Mouse (Mus musculus) cerebellum, adult 9-10 months (tissue): ENCODE measurements around the gene Cd3e.

Experiments used
- DNase-seq: peaks from one replicate; pipeline ENCODE4 v3.0.0; 2022

Cd3e gene

GRCm38 (mm10) chr9:45014879-45015278, 5.5 kb upstream of the Cd3e start:
- DNase-seq: no peak

DNA sequence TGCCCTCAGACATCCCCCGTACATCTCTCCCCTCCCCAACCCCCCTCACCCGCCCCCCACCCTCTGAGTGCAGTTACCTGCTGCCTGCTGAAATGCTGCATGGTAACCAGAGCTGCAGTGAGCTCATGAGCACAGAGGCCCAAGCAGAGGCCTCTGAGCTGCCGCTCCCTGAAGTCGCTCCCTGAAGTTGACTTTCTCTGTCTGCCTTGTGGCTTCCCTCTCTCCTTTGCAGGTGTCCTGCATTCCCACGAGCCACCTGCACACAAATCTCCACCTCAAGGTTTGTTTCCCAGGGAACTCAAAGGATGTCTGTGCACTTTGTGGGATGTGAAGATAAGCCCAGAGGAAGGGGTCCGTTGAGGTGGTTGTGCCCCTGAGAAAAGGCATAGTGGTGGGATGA, 1.9 kb upstream of the Cd3e start:
- no peak for DNase-seq

GRCm38 (mm10) chr9:45010461-45010860, 1.0 kb upstream of the Cd3e start:
- no peak for DNase-seq

DNA sequence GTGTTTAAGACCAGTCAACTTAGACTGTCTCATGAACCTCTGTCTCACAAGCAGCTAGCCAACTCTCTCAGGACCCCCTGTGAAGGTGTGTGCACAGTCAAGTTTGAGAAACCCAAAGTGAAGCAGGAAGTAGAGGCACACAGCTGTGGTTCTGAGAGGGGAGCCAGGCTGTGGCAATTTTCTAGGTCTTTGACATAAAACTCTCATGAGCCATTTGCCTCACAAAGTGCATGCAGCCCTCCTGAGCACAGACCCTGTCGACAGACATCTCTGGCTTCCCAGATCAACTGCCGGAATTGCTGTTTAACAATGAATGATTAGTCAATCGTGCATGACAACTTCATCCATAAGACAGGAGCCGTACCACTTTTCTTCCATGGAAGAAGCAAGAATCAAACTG, 1.1 kb downstream of the Cd3e start:
- DNase-seq: no peak

DNA sequence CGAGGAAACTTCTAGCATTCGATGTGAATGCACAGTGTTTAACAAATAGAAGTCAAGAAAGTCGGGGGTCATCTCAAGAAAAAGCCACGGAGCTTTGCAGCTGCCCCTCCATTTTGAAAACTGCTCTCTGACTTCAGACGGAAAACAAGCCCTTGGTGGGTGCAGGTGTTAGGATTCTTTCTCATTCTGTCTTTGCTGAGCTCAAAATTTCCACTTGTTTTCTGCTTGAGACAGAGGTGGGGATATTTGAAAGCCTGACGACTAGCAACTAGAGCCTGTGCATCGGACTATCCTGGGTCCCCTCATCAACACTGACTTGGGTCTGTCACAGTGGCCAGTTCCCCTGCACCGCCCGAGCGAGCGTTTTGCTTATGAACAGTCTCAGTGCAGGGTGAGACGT, 2.0 kb downstream of the Cd3e start:
- DNase-seq: no peak

DNA sequence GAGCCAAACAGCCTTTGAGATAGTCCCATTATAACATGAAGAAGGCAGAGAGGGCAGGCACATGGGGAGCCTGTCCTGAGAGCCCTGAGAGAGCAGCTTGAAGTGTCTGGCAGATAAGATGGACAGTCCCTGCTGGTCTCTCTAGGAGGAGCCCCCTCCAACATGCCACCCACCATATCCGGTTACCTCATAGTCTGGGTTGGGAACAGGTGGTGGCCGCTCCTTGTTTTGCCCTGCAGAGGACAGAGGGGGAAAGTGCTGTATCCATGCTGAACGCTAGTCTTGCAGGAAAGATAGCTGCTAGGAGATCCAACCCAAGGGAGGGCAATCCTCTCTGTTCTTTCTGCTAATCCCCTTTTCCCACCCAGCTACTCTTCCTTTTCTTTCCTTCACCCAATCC, 9.2 kb downstream of the Cd3e start:
- no peak for DNase-seq

DNA sequence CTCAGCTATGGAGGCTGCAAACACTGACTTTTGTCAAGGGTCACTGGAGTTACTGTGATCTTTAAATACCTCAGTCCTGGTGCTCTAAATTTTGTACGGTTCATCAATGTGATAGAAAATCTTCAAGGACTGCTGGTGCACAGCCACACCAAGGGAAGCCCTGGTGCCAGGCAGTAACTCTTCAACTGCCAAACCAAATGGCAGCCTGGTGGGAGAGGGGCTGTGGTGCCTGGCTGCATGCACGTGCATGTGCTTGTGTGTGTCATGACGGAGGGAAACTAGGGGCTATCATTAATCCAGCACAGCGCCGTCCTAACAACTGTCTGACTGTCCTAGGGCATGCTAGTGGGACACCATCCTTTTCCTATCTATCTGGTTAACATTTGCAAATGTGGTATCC, 9.7 kb downstream of the Cd3e start:
- DNase-seq: no peak

GRCm38 (mm10) chr9:44999171-44999570, 10.3 kb downstream of the Cd3e start:
- DNase-seq: peak; percentile 70

DNA sequence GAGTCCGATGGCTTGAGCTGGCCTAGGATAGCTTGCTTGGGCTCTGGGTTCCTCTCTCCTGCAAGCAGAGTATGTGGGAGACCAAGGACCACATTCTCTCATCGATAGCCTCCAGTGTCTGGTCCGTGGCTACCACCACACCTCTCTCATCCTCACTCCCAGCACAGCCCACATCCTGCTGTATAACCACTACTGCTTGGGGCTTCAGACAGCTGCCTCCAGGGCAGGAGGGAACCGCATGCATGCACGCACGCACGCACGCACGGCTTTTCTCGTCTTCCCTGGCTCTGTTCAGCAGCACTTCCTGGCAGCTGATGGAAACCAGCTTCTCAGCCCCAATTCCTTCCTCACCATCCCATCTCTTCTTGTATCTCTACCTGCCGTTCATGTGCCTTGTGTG, 11.3 kb downstream of the Cd3e start:
- DNase-seq: no peak

GRCm38 (mm10) chr9:44996590-44996989, 12.8 kb downstream of the Cd3e start:
- DNase-seq: no peak

- no peak for DNase-seq
Measured at GRCm38 (mm10) chr9:44994962-44995361, 14.5 kb downstream of the Cd3e start.

- no peak for DNase-seq
Measured at GRCm38 (mm10) chr9:44993268-44993667, 16.2 kb downstream of the Cd3e start.

DNA sequence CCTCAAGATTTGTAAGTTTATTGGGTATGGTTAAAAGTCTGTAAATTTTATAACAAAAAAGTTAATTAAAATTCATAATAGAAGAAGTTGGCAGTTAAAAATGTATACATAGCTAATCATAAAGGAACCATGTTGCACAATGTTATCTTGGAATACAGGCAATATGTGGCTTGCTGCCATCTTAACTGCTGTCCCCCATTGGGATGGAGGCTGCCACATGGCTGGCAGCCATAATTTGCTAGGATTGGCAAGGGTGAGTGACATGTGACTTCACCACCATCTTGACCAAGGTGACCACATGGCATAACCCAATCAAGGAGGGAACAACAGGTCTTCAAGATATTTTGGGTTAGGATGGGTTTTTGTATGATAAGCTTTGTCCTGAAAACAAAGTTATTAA, 17.2 kb downstream of the Cd3e start:
- peak; percentile 68 for DNase-seq

- no peak for DNase-seq
Measured at GRCm38 (mm10) chr9:44991821-44992220, 17.6 kb downstream of the Cd3e start.

GRCm38 (mm10) chr9:44986976-44987375, 22.5 kb downstream of the Cd3e start:
- no peak for DNase-seq

- no peak for DNase-seq
Measured at GRCm38 (mm10) chr9:44986242-44986781, 23.1 kb downstream of the Cd3e start.

GRCm38 (mm10) chr9:44985721-44986161, 23.7 kb downstream of the Cd3e start:
- DNase-seq: no peak

DNA sequence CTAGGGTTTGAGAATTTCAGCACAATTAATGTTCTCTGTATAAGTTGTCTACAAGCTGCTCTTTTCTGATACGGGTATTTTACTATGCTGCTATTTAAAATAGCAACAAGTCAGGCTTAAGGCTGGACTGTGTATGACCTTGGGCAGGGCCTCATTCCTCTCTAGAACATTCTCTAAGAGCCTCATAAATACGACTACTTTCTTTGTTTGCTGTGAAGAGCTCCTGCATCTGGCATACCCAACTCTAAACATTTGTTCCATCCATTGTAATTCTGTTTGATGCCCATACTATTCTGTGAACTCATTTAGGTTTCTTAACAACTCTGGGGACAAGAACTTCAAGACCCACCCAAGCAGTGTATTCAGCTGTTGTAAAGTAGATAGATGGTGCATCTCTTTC, 26.4 kb downstream of the Cd3e start:
- no peak for DNase-seq

DNA sequence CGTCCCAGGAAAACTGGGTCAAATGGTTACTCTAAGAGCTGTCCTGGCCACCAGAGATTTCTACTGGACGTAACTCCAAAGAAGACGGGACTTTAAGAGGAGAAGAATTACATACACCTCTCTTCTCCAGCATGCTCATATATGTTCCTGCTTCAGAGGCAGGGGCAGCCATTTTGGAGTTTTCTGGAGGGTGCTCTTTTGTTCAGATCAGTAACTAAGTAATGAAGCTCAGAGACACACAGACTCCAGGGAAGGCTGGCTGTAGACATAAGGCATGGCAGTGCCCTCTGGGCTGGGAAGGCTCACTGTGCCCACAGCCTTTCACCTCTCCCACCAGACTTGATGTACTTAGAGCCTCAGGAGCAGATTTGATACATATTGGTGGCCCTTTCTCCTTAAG, 26.9 kb downstream of the Cd3e start:
- no peak for DNase-seq

- no peak for DNase-seq
Measured at GRCm38 (mm10) chr9:44982081-44982480, 27.3 kb downstream of the Cd3e start.

DNA sequence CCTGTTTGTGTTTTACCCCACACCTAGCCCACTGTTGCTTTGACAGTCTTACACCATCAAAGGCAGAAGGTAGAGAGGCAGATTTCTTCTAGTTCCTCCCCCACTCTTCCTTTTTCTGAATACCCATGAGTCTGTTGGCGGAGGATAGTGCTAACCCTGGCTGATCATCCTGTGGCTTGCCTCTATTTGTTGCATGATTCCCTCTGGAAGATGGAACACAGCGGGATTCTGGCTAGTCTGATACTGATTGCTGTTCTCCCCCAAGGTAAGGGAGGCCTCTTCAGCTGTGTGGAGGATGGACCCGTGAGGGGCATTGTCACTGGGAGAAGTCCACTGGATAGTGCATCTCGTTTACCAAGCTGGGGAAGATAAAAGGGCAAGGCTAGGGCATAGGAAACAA, 27.8 kb downstream of the Cd3e start, which contains the start of gene Cd3d:
Gene Cd3d (plus strand): TSS at position 111 of the 400 bp plus-strand sequence.
- no peak for DNase-seq

- DNase-seq: no peak
Measured at GRCm38 (mm10) chr9:44981104-44981503, 28.3 kb downstream of the Cd3e start.

DNA sequence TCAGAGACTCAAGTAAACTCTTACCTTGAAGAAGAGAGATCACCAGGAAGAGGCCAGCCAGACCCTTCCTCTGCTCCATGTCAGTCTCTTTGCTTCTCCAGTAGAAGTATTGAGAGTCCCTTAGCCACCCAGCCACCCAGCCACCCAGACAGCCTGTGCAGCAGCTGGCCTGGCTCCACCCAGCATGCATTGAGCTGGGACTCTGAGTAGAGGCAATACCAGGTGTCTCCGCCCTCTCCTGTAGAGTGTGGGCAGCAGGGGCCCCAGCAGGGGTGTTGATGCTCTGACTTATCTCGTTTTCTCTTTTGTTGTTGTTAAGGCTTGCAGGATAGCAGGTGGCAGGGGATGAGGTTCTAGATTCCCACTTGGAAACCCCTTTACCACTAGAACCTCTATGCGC, 29.2 kb downstream of the Cd3e start, which contains the start of gene Cd3g:
Gene Cd3g (minus strand): TSS at position 190 of the 400 bp plus-strand sequence.
- no peak for DNase-seq

DNA sequence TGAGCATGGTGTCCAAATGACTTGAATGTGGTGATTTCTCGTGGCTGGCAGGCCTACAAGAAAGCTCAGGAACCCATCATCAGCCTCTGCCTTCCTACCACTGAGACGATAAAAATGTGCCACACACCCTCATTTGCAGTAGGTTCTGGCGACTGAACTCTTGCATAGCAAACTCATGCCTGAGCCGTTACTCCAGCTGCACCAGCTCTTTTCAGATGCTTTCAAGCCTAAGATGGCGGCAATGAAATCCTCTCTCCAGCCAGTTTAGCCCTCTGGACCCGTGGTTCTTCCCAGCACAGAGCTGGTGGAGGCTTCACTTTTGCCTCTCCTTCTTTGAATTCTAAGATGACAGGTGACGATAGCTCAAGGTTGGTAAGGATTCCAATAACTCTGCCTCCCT, 29.6 kb downstream of the Cd3e start:
- no peak for DNase-seq

GRCm38 (mm10) chr9:44977813-44978212, 31.6 kb downstream of the Cd3e start:
- no peak for DNase-seq

GRCm38 (mm10) chr9:44969450-44969849, 40.0 kb downstream of the Cd3e start:
- DNase-seq: no peak
